Mouse (Mus musculus): ENCODE data around the gene Ecsit.

The Ecsit gene

GRCm38 (mm10) chr9:22051161-22051957 is 33.9 kb downstream of the Ecsit start:
- DNase-seq (ENCODE audit: low spot score in 2 of 2) = peak; percentile 55 to 62

- peak; percentile 68 to 69 for DNase-seq (ENCODE audit: low spot score in 2 of 2)
These were observed 34.8 kb downstream of the Ecsit start for GRCm38 (mm10) chr9:22050351-22050889.

- DNase-seq (ENCODE audit: low spot score in 2 of 2) = no peak
These were observed 35.4 kb downstream of the Ecsit start for GRCm38 (mm10) chr9:22049721-22050270.

GRCm38 (mm10) chr9:22049315-22049714 is 35.9 kb downstream of the Ecsit start:
- no peak for DNase-seq (ENCODE audit: low spot score in 2 of 2)

GRCm38 (mm10) chr9:22047329-22047728 is 37.9 kb downstream of the Ecsit start:
- DNase-seq (ENCODE audit: low spot score in 2 of 2) = no peak

- no peak for DNase-seq (ENCODE audit: low spot score in 2 of 2)
These were observed 43.4 kb downstream of the Ecsit start for GRCm38 (mm10) chr9:22041832-22042231.

- DNase-seq (ENCODE audit: low spot score in 2 of 2) = no peak
These were observed 47.4 kb downstream of the Ecsit start for GRCm38 (mm10) chr9:22037826-22038225.

- no peak for DNase-seq (ENCODE audit: low spot score in 2 of 2)
These were observed 49.8 kb downstream of the Ecsit start for GRCm38 (mm10) chr9:22035300-22036044.

- DNase-seq (ENCODE audit: low spot score in 2 of 2) = no peak
These were observed 54.9 kb downstream of the Ecsit start for GRCm38 (mm10) chr9:22030386-22030785.

- DNase-seq (ENCODE audit: low spot score in 2 of 2) = no peak
These were observed 56.8 kb downstream of the Ecsit start for GRCm38 (mm10) chr9:22028467-22028866.

GRCm38 (mm10) chr9:22024592-22024991 is 60.6 kb downstream of the Ecsit start:
- DNase-seq (ENCODE audit: low spot score in 2 of 2) = no peak
